Mouse (Mus musculus): Measurements from ENCODE around the gene Sh3bgrl2.

The Sh3bgrl2 gene

DNA sequence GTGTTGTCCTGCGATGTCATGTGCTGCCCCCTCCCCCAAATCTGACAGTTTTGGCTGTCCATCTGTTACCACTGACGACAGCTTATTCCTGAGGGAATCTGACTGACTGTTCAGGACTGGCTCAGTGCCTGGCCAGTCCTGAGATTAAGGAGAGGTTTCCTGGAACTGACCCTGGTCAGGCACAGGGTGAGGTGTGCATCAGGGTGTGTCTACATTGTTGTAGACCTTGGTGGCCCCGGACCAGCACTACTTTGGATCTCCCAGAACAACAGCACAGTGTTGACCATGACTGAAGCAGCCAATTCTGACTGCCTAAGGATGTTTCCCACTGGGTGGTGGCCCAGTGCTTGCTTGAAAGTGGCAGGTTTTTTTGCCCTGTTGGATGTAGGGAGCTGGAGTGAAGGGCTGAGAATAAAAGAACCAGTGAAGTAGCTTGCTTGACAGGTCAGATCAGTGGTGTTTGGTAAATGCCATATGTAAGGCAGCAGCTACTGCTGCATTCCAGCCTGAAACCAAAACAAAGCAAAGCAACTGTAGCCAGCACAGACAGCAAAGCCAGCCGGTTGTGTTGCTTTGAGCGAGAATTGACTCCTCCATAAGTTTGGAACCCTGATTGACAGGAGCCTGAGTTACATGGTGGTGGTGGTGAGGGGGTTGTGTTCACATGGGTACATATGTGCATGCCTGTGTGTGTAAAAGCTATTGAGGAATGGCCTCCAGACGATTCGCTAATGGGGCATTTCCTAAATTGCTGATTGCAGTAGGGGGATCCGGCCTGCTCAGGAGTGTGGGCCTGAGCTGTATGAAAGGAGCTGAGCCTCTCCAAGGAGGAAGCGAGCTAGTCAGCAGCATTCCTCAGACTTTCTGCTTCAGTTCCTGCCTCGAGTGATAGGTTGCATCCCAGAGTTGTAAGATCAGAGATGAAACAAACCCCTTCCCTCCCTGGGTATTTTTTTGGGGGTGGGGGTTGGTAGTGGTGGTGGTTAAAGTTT lies 8.9 kb downstream of the Sh3bgrl2 start:
- no peak for DNase-seq (ENCODE audit: extremely low read depth, insufficient read length, low spot score)

DNA sequence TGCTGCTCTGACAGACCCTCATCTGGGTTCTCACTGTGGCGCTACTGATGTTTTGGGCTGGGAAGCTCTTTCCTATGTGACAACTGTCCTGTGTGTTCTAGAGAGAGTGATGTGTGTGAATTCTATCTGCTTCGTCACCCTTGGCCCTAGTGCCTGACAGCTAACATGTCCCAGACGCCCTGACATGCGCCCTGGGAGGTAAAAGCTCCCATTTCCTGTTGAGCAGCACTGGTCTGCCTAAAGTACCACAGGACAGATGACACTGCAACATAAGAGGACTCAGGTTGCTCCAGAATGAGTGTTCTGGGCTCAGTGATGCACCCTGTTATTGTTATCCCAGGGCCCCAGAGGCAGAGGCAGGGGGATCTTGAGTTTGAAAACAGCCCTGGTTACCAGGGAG lies 12.5 kb downstream of the Sh3bgrl2 start:
- DNase-seq (ENCODE audit: extremely low read depth, insufficient read length, low spot score): no peak

DNA sequence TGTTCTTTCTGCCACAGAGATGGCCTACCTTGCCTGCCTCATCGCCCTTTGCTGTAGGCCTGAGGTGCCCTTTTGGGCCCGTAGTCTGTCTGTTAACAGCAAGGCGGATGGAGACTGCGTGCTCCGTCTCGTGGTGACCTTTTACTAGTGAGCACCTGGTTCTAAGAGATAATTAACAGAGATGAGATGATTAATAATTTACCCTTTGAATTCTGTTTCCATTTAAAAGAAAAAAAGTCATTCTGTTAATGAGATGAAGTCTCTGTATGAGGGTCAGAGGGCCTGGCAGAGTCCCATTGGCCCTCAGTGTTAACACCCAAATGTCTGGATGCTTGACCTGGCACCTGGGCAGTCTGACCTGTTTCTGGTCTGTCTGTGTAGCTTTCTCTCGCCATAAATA lies 14.8 kb downstream of the Sh3bgrl2 start:
- no peak for DNase-seq (ENCODE audit: extremely low read depth, insufficient read length, low spot score)

DNA sequence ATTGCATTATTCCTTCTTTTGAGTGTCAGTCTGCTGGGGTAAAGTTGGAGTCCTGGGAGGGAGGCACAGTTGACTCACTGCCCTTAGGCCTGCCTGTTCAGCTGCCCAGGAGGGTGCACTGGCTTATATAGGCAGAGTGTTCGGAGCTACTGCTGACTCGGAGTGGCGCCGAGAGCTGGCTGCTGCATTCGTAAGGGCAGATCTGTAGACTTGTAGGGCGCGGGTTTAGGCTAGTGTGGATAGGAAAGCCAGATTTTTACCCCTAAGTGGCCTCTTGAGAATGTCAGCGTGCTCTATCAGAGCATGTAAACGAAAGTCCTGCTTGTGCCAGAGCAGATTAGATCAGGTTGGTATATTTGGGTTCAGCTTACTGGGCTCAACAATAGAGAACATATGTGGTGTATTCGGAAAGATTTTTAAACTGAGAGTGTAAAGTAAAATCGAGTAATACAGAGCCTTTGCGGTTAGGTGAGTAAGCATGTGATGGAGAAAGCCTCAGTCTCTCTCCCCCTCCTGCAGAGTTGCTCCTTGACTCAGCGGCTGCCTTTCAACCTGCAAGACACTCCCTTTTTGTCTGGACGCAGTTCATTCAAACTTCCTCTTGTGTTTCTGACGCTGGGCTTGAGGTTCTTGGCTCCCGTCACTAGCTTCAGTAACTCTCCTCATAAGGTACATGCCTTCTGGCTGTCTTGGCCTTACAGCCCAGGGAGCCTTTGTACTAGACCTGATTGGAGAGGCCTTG lies 15.9 kb downstream of the Sh3bgrl2 start:
- peak; percentile 65 for DNase-seq (ENCODE audit: extremely low read depth, insufficient read length, low spot score)

DNA sequence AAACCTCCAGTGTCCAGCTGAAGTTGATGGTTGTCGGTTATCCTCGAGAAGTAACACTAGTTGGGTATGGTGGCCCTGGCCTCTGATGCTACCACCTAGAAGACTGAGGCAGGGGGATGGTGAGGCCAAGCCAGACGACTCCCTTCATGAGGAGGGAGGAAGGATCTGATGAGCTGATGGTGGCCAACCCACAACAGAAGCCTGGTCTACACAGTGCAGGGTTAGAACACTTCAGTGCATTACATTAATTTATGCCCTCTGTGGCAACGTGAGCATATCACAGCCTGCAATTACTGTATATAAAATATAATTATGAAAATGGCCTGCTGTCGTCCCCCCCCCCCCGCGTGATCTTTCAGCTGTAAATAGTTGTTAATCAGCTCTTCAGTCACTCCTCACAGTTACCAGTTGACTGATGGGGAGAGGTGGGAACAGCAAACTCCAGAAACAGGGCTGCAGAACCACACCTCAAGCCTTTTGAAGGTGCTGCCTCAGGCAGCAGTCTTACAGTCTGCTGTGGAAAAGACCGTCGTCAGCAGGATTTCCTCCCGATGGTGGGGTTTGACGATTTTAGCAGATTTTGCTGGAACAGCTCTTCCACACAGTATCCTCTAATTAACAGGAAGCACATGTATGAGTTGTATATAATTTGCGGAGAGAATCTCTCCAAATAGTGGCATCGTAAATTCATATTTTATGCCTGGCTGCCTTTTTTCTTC lies 17.0 kb downstream of the Sh3bgrl2 start:
- no peak for DNase-seq (ENCODE audit: extremely low read depth, insufficient read length, low spot score)

DNA sequence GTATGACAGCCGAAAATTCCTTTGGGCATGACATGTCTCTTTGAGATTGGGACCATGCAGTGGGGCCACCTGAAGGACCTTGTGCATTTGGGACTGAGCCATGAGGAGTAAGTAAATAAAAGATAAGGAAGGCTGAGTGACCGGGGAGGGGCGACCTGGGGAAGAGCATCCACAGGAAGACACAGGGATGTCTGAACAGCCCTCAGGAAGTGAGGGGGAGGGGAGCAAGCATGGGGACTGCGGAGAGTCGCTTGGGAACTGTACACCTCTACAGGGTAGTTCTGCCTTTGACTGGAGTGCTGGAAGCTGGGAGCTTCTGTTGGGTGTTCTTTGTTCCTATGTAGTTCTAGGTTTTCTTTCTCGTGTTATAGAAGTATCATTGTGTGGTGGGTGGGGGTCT lies 18.0 kb downstream of the Sh3bgrl2 start:
- peak; percentile 22 for DNase-seq (ENCODE audit: extremely low read depth, insufficient read length, low spot score)

DNA sequence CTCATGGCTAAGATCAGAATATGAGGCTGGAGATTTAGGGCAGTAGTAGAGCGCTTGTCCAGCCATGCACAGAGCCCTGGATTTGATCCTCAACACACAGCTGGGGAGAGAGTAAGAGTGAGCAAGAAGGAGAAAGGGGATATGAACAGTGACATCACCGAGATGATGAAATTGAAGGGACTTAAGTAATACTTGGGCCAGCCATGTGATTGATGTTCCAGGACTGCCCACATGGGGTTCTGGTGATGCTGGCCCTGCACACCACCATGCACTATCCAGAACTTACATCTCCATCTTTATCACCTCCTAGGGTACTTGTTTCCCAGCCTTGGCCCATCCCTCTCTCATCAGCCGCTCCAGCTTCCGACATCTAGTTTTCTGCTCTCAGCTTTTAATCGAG lies 20.0 kb downstream of the Sh3bgrl2 start:
- no peak for DNase-seq (ENCODE audit: extremely low read depth, insufficient read length, low spot score)

DNA sequence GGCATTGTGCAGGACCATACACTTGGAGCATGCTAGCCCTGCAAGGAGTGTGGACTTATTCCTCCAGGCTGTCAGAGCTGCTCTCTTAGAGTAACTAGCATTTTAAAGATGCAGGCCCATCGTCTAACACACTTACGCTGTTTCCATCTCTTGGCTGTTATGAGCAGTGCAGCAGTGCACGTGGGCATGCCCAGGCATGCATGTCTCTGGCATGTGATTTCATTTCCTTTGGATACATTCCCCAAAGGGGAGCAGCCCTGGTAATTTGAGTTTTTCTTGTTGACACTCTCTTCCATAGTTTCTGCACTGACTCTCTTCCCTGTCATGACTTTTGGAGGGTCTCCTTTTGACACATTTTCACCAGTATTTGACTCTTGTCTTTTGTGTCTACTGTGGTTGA lies 20.8 kb downstream of the Sh3bgrl2 start:
- no peak for DNase-seq (ENCODE audit: extremely low read depth, insufficient read length, low spot score)

DNA sequence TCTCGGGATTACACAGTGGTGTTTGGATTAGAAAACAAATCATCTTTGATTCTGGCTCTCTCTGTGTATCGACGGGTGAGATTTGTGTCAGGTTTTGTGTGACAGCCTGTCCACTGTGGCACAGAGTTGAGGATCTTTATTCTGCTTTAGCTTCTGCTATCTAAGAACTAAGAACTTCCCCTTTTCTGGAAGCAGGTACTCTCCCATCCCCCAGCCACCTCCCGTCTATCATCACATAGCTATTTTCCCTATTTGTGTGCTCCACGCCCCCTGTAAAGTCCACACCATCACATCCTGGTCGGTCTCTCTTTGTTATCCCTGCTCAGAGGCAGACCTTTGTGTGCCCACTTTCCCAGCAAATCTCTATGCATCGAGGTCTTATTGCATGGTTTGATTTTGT lies 21.8 kb downstream of the Sh3bgrl2 start:
- DNase-seq (ENCODE audit: extremely low read depth, insufficient read length, low spot score): no peak

DNA sequence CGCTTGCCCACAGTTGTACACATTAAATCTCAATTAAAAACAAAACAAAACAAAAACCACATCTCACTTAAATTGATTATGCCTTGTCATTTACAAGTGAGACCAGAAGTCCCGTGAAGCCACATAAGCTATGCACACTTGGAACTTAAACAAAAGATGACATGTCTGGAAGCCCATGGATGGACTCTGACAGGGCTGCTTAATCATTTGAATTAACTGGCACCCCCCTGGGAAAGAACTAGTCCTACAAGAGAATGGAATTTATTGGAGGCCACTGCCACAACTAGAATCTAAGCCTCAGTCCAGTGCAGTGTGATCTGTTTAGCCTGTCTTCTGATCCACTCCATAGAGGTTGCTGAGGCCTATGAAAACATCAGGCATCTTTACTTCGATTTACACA lies 23.2 kb downstream of the Sh3bgrl2 start:
- DNase-seq (ENCODE audit: extremely low read depth, insufficient read length, low spot score): no peak

DNA sequence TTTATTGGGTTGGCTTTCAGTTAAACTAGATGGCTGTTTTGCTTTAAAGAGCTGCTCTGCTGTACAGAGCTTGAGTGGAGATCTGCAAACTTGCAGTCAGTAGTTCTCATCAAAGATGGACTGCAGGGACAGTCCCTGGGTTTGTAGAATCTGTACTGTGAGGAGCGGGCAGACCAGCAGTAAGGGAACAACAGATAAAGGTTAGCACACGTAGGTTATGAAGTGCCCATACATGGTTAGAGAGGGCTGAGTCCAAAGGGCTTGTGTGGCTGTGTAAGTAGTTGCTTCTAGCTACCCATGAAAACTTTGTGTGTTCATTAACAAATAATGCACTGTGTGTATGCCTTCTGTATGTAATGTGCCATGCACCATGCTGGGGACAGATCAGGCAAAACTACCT lies 24.2 kb downstream of the Sh3bgrl2 start:
- no peak for DNase-seq (ENCODE audit: extremely low read depth, insufficient read length, low spot score)

DNA sequence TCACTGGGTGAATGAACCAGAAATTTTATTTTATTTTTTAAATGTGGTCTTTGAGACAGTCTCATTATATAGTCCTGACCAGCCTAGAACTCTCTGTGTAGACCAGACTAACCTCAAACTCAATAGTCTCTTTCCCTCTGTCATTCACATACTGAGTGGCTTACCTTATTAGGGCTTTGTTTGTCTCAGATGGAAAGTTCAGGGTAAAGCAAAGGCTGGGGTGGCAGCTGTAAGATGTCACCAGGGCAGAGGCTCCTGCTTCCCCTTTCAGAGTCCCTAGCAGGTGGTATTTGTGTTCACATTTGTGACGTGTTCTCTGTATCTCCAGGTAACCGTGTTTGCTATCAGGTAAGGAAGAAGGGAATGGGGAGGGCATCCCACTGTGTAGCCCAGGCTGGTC lies 24.7 kb downstream of the Sh3bgrl2 start:
- DNase-seq (ENCODE audit: extremely low read depth, insufficient read length, low spot score): no peak

DNA sequence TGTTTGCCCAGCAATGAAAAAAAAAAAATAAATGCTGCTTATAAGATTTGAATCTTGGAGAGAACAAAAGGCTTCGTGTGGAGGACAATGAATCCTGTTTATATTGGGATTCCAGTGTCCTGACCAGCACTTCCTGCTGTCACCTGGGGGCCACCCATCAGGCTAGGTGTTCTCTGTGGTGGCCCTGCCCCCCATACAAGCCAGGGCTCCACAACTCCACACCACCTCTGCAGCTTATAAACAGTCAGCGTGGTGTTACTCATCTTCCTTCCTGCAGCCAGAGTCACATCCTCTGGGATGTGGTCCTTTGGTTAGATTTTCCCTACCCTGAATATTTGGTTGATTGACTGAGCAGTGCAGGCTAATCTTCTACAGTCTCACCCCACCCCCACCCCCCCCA lies 25.5 kb downstream of the Sh3bgrl2 start:
- no peak for DNase-seq (ENCODE audit: extremely low read depth, insufficient read length, low spot score)

DNA sequence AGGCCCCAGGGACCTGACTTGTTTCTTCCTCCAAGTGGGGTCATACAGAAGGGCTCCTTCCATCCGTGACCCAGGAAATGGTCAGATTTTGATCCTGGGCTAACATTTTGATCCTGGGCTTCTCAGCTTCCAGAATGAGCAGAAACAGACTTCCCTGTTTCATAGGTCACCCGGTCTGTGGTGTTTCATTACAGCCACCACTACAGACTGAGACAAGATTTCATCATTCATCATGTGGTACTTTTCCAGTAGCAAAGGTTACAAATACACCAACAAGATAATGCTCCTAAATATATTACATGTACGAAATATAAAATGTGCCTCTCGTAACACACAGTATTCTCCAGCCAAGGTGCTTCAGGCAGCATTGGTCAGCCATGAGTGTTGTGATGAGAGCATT lies 27.3 kb downstream of the Sh3bgrl2 start:
- DNase-seq (ENCODE audit: extremely low read depth, insufficient read length, low spot score): no peak

DNA sequence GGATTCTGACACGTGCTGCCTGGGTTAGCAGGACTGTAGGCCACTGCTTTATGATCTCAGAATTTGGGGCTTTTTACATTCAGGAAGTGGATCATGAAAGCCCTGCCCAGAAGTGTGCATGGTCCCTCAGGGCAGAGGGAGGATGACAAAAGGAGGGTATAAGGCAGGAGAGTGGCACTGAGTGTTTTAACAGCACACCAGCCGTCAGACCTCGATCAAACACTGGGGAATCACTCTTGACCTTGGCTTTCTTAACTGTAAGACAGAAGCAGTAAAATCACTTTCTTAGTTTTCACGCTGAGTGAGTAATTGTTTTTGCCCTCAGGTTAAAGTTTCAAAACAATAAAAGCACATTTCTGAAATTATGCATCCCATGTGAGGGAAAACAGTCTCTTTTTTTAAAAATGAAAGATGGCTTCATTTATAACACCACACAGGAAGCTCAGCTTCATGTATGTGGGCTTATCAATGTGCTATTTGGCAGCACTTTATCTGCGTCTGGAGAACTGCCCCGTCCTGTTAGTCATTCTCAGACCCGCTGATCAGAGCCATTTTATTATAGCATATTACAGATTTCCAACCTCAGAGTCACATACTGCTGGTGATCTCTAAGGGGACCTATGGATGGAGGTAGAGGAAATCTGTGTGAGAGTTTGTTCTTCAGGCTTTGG lies 28.0 kb downstream of the Sh3bgrl2 start:
- DNase-seq (ENCODE audit: extremely low read depth, insufficient read length, low spot score): no peak

DNA sequence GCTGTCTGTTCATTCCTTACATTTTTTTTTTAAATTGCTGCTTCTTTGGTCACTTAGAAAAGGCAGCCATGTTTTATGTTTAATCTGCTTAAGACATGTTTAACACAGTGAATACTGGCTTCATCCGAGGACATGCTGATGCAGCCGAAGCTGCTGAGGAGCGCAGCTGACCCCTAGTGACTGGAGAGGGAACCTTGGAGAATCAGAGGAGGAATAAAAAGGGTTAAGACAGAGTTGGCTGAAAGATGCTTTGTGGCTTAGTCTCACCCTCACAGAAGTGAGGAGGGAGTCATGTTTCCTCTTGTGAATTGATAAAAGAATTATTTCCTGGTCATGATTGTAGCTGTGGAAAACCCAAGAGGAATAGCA lies 28.5 kb downstream of the Sh3bgrl2 start:
- peak; percentile 43 for DNase-seq (ENCODE audit: extremely low read depth, insufficient read length, low spot score)

DNA sequence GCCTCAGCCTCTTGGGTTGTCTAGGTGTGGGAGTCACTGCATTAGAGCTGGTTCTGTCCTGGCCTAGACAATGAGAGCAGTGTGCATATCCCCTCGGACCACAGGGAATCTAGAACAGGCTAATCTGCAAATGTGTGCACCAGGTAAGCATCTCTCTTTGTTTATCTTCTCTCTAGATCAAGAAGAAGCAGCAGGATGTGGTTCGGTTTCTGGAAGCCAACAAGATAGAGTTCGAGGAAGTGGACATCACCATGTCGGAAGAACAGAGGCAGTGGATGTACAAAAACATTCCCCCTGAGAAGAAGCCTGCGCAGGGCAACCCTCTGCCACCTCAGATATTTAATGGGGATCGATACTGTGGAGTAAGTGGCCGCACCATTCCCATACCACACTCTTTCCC lies 29.1 kb downstream of the Sh3bgrl2 start:
- DNase-seq (ENCODE audit: extremely low read depth, insufficient read length, low spot score): no peak

DNA sequence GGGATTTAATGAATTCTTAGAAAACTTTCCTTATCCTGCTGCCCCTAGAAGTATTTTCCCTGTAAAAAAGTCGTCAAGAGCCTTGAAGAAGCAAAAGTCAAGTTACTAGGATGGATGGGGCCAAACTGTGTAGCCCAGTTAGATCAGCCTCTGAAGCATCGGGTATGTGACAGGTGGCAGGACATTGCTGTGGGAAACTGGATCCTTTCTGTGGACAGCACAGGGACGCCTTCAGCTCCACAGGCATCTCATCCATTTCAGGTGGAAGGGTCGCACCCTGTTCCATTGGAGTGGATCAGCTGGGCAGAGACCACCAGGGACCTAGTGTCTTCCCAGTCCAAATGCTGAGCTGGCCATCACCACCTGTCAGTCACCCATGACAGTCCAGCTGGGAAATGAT lies 30.9 kb downstream of the Sh3bgrl2 start:
- DNase-seq (ENCODE audit: extremely low read depth, insufficient read length, low spot score): no peak

DNA sequence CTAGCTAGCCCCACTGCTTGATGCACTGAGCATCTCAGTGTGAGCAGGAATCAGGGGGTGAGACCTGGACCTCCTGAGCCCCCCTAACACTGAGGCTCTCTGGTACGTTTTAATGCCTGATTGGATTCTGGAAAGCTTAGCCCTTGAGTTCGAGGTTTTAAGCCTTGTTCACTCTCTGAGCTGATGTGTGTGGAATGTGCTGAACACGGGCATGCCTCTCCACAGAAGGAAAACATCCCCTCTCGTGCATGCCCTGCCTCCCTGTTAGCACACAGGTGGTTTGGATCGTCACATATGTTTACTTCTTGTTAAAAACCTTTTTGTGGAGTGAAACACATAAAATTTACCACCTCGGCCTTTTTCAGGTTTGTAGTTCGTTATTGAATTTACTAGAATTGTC lies 34.6 kb downstream of the Sh3bgrl2 start:
- no peak for DNase-seq (ENCODE audit: extremely low read depth, insufficient read length, low spot score)

DNA sequence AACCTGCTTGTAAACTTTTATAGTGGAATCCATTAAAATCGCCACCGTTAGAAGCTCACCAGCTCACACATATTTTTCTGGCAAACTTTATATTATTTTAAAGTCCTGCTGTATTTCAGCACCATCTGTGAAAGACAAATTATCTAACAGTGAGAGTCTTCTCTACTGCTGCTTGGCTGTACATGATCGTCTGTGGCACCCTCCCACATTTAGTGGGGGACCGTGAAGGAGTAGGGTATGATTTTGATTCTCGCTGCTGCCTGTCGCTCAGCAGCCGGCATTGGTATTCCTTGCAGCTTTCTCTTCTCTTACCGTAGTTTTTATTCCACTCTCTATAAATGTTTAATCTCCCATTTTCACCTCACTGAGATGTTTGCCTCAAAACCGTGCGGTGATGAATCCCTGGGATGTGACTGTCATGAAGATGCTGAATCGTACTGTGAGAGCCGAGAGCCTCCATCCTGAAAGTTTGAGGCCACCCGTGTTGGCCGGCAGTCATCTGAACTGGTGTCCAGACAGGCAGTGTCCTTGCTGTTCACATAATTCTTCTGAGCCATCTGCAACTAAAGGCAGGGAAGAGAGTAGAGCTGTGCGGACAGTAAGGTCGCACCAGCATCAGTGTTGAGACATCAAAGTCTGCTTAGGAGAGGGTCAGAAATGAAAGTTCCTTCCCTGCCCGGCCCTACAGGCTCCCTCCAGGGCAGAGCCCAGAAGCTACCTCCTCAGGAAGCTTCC lies 38.4 kb downstream of the Sh3bgrl2 start:
- DNase-seq (ENCODE audit: extremely low read depth, insufficient read length, low spot score): no peak

Measured in 3134 (cell line).